Mouse (Mus musculus) forebrain, embryonic 10.5 days (tissue): ENCODE data around the gene Klf9. TPM values are rescaled to one million over a fixed set of nuclear protein-coding genes. Genes with fewer than 3 reads are reported as not detected.
A peak's percentile ranks its signal among the peaks of the same experiment; 100 is the strongest.

Experiments
- DNase-seq: peaks from one replicate; pipeline ENCODE4 v3.0.0-alpha.2; 2017; ENCODE audit warnings: low spot score; ENCODE audit errors: extremely low spot score
- H3K27ac ChIP-seq: fragments of 300-500 bp; sonication (generic); 2 replicates; pipeline ENCODE4 v1.5.1; 2016; ENCODE audit warnings: mild to moderate bottlenecking
- H3K27me3 ChIP-seq: fragments of 300-500 bp; sonication (generic); 2 replicates; pipeline ENCODE4 v1.6.1; 2016; ENCODE audit warnings: mild to moderate bottlenecking; ENCODE audit not compliant: poor library complexity, severe bottlenecking
- H3K36me3 ChIP-seq: fragments of 300-500 bp; sonication (generic); replicated peaks from 2 replicates; pipeline ENCODE4 v1.6.1; 2016; ENCODE audit warnings: mild to moderate bottlenecking, moderate library complexity
- H3K4me1 ChIP-seq: fragments of 300-500 bp; sonication (generic); 2 replicates; pipeline ENCODE4 v1.6.1; 2016
- H3K4me3 ChIP-seq: fragments of 300-500 bp; sonication (generic); 2 replicates; pipeline ENCODE4 v1.5.1; 2016; ENCODE audit warnings: mild to moderate bottlenecking, moderate library complexity
- H3K9me3 ChIP-seq: fragments of 300-500 bp; sonication (generic); 2 replicates; pipeline ENCODE4 v1.6.1; 2016; ENCODE audit warnings: mild to moderate bottlenecking, moderate library complexity
- whole genome bisulfite sequencing: fragments of 180-500 bp; shearing (Covaris S2); methylation state at CpG from one replicate; pipeline ENCODE4 v1.1.7; 2016; 5-methylcytosine and 5-hydroxymethylcytosine counted together
- polyA plus RNA-seq: library from polyadenylated mRNA; unstranded; fragments of >200 nt; fragmentation: Nextera tagmentation; extraction: Ambion mirVana; gene quantifications from 2 replicates; pipeline ENCODE4 v1.2.1, GENCODE M21; 2016

Gene Klf9
- polyA plus RNA-seq, 1 experiment from 2014 or later, result 0.81 TPM

GRCm38 (mm10) chr19:23133427-23134094, 7.5 kb upstream of the Klf9 start:
- Histone ChIP-seq H3K36me3 (no peaks in the 10 kb centered on the region), H3K9me3 (no peaks in the 10 kb centered on the region), H3K4me3 (peak overlapping the region; percentile 56), H3K27ac (no peak overlapping the region), H3K27me3 (peaks cover 82% of the 10 kb centered on the region), H3K4me1 (peaks cover 42% of the 10 kb centered on the region)
- DNase-seq, result no peak
- WGBS, result 2% methylated on average over 9 of the region's 9 CpGs

GRCm38 (mm10) chr19:23134095-23134440, 7.0 kb upstream of the Klf9 start:
- H3K36me3 ChIP-seq, result no peaks in the 10 kb centered on the region
- peaks cover 42% of the 10 kb centered on the region for H3K4me1 ChIP-seq
- DNase-seq, result peak; percentile 52
- peak overlapping the region; percentile 56 for H3K4me3 ChIP-seq
- H3K27ac ChIP-seq, result no peak overlapping the region
- under 1% methylated on average over 14 of the region's 14 CpGs for WGBS
- no peaks in the 10 kb centered on the region for H3K9me3 ChIP-seq
- H3K27me3 ChIP-seq, result peaks cover 85% of the 10 kb centered on the region

GRCm38 (mm10) chr19:23134441-23135301, 6.4 kb upstream of the Klf9 start:
- Histone ChIP-seq H3K27ac (peak overlapping the region; percentile 69), H3K4me1 (peaks cover 42% of the 10 kb centered on the region), H3K36me3 (no peaks in the 10 kb centered on the region), H3K4me3 (peak overlapping the region; percentile 56), H3K27me3 (peaks cover 90% of the 10 kb centered on the region), H3K9me3 (no peaks in the 10 kb centered on the region)
- under 1% methylated on average over 45 of the region's 47 CpGs for WGBS
- DNase-seq, result peak; percentile 55

- under 1% methylated on average over 55 of the region's 55 CpGs for WGBS
- H3K27me3 ChIP-seq, result peaks cover 90% of the 10 kb centered on the region
- peak overlapping the region; percentile 56 for H3K4me3 ChIP-seq
- H3K36me3 ChIP-seq, result no peaks in the 10 kb centered on the region
- no peaks in the 10 kb centered on the region for H3K9me3 ChIP-seq
- peak; percentile 79 for DNase-seq
- peak overlapping the region; percentile 69 for H3K27ac ChIP-seq
- H3K4me1 ChIP-seq, result peaks cover 42% of the 10 kb centered on the region
These were observed 5.5 kb upstream of the Klf9 start for GRCm38 (mm10) chr19:23135349-23136201.

- 2% methylated on average over 27 of the region's 27 CpGs for WGBS
- H3K4me3 ChIP-seq, result peak overlapping the region; percentile 56
- peak; percentile 54 for DNase-seq
- H3K36me3 ChIP-seq, result no peaks in the 10 kb centered on the region
- no peaks in the 10 kb centered on the region for H3K9me3 ChIP-seq
- H3K27ac ChIP-seq, result peak overlapping the region; percentile 69
- peaks cover 85% of the 10 kb centered on the region for H3K27me3 ChIP-seq
- H3K4me1 ChIP-seq, result peaks cover 50% of the 10 kb centered on the region
These were observed 4.7 kb upstream of the Klf9 start for GRCm38 (mm10) chr19:23136202-23136850.

GRCm38 (mm10) chr19:23137295-23137694, 3.7 kb upstream of the Klf9 start:
- Histone ChIP-seq H3K4me1 (peaks cover 59% of the 10 kb centered on the region), H3K4me3 (no peak overlapping the region), H3K27me3 (peaks cover 85% of the 10 kb centered on the region), H3K27ac (no peak overlapping the region), H3K9me3 (no peaks in the 10 kb centered on the region), H3K36me3 (no peaks in the 10 kb centered on the region)
- DNase-seq, result no peak
- 34% methylated on average over 2 of the region's 2 CpGs for WGBS

GRCm38 (mm10) chr19:23139756-23140470, 1.1 kb upstream of the Klf9 start:
- Histone ChIP-seq H3K27me3 (peaks cover 85% of the 10 kb centered on the region), H3K9me3 (no peaks in the 10 kb centered on the region), H3K36me3 (no peaks in the 10 kb centered on the region), H3K4me3 (peak overlapping the region; percentile 67), H3K27ac (no peak overlapping the region), H3K4me1 (peaks cover 42% of the 10 kb centered on the region)
- 48% methylated on average over 12 of the region's 12 CpGs for WGBS
- no peak for DNase-seq

- Histone ChIP-seq H3K4me1 (peaks cover 25% of the 10 kb centered on the region), H3K9me3 (no peaks in the 10 kb centered on the region), H3K27ac (peak overlapping the region; percentile 83), H3K27me3 (peaks cover 71% of the 10 kb centered on the region), H3K4me3 (peak overlapping the region; percentile 67), H3K36me3 (no peaks in the 10 kb centered on the region)
- DNase-seq, result peak; percentile 46
- WGBS, result under 1% methylated on average over 94 of the region's 94 CpGs
These were observed 610 bp downstream of the Klf9 start for GRCm38 (mm10) chr19:23141391-23142281.

- DNase-seq, result peak; percentile 17
- H3K4me1 ChIP-seq, result peaks cover 30% of the 10 kb centered on the region
- WGBS, result 2% methylated on average over 28 of the region's 28 CpGs
- no peaks in the 10 kb centered on the region for H3K9me3 ChIP-seq
- peaks cover 62% of the 10 kb centered on the region for H3K27me3 ChIP-seq
- no peaks in the 10 kb centered on the region for H3K36me3 ChIP-seq
- no peak overlapping the region for H3K27ac ChIP-seq
- H3K4me3 ChIP-seq, result peak overlapping the region; percentile 67
These were observed 1.5 kb downstream of the Klf9 start for GRCm38 (mm10) chr19:23142427-23143073.

- DNase-seq, result no peak
- Histone ChIP-seq H3K9me3 (no peaks in the 10 kb centered on the region), H3K4me1 (peaks cover 30% of the 10 kb centered on the region), H3K36me3 (no peaks in the 10 kb centered on the region), H3K4me3 (no peak overlapping the region), H3K27ac (no peak overlapping the region), H3K27me3 (peaks cover 57% of the 10 kb centered on the region)
- WGBS, result 59% methylated on average over 7 of the region's 7 CpGs
These were observed 2.0 kb downstream of the Klf9 start for GRCm38 (mm10) chr19:23143074-23143445.

- WGBS, result 79% methylated on average over 8 of the region's 8 CpGs
- Histone ChIP-seq H3K27ac (no peak overlapping the region), H3K27me3 (peaks cover 52% of the 10 kb centered on the region), H3K36me3 (no peaks in the 10 kb centered on the region), H3K9me3 (no peaks in the 10 kb centered on the region), H3K4me3 (no peak overlapping the region), H3K4me1 (peaks cover 30% of the 10 kb centered on the region)
- DNase-seq, result no peak
These were observed 2.5 kb downstream of the Klf9 start for GRCm38 (mm10) chr19:23143541-23143940.
